Mouse (Mus musculus): Measurements from ENCODE around the gene 5330417H12Rik. TPM values are rescaled to one million over a fixed set of nuclear protein-coding genes. Genes with fewer than 3 reads are reported as not detected.

5330417H12Rik gene
- polyA plus RNA-seq, 1 experiment from 2014 or later, result not detected

DNA sequence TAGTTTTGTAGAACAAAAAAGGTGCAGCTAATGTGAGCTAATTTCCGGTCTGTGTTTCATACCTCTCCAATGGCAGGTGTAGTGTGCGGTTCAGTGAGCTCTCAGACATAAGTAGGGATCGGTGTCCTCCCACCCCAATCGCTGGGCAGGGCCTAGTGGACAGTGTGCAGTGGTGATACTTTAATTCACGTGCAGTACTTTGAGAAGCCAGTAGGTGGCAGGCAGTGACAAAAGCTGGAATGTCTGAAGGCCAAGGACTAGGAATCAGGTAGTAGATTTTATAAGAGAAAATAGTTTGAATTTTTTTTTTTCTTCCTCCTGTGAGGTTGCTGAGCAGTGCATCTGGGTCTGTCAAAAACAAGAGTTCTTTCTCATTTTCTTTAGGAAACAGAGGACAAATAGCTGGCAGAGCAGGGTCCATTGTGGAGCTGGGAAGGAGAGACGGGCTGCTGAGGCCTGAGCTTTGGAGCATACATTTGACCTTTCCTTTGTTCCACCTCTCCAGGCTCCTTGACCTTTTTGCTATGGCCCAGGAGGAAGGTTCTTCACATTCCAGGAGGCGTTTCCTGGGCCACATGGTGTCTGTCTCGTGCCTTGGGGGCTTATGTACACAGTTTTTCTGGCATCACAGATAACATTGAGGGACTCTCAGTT lies 36.4 kb upstream of the 5330417H12Rik start:
- peaks cover 26% of the 10 kb centered on the region for H3K4me1 ChIP-seq (ENCODE audit: control insufficient read depth, insufficient read depth, low read length)
- no peak overlapping the region for H3K9ac ChIP-seq (ENCODE audit: low read length)
- no peaks in the 10 kb centered on the region for H3K36me3 ChIP-seq (ENCODE audit: control insufficient read depth, insufficient read depth)
- H3K27ac ChIP-seq (ENCODE audit: low read length), result no peak overlapping the region
- WGBS, result 19% methylated on average over 8 of the region's 8 CpGs
- no peak for ATAC-seq (replicated peaks; ENCODE audit: extremely low read depth, insufficient read depth, low FRiP score)
- H3K27me3 ChIP-seq (ENCODE audit: control insufficient read depth, insufficient read depth, low read length), result no peaks in the 10 kb centered on the region
- no peak overlapping the region for H3K4me2 ChIP-seq (ENCODE audit: low read depth, low read length)
- no peaks in the 10 kb centered on the region for H3K9me3 ChIP-seq (replicated peaks; ENCODE audit: control insufficient read depth, low read length)
- H3K4me3 ChIP-seq (ENCODE audit: low read length), result no peak overlapping the region

DNA sequence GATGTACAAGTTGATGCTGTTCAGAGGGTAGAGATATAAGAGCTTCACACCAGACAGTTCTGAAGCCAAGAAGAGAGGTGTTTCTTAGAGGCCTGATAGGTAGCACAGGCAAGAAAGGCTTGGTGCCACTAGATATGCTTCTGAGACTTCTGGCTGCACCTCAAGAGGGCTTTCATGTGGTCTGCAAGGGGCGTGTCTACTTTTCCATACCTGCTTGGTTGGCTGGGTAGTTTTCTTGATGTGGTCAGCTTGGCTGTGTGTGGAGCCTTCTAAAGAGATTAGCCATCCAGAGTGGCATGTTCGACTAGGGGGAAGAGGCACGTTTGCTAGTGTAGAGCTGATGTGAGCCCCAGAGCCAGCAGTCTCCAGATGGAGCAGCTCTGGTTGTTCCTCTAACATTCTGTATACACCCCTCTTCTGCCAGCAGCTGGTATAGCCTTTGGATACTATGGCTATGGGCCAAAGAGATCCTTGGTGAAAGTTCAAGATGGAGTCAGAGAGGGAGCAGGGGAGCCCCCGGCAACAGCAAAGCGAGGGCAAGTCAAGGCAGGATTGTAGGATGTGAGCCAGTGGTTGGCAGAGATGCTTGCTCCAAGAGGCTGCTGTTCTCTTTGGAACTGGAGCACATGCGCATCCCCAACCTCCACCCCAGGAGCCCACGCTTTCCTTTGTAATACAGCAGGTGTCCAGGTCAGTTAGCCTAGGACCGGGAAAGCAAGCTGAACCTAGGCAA lies 34.4 kb upstream of the 5330417H12Rik start:
- H3K4me1 ChIP-seq (ENCODE audit: control insufficient read depth, insufficient read depth, low read length), result peaks cover 11% of the 10 kb centered on the region
- H3K36me3 ChIP-seq (ENCODE audit: control insufficient read depth, insufficient read depth), result no peaks in the 10 kb centered on the region
- no peaks in the 10 kb centered on the region for H3K9me3 ChIP-seq (replicated peaks; ENCODE audit: control insufficient read depth, low read length)
- H3K27me3 ChIP-seq (ENCODE audit: control insufficient read depth, insufficient read depth, low read length), result no peaks in the 10 kb centered on the region
- 72% methylated on average over 8 of the region's 8 CpGs for WGBS
- no peak; the same call in 1 of the 2 replicates for ATAC-seq (replicated peaks; ENCODE audit: extremely low read depth, insufficient read depth, low FRiP score)
- no peak overlapping the region for H3K4me2 ChIP-seq (ENCODE audit: low read depth, low read length)
- no peak overlapping the region for H3K27ac ChIP-seq (ENCODE audit: low read length)
- no peak overlapping the region for H3K9ac ChIP-seq (ENCODE audit: low read length)
- no peak overlapping the region for H3K4me3 ChIP-seq (ENCODE audit: low read length)

DNA sequence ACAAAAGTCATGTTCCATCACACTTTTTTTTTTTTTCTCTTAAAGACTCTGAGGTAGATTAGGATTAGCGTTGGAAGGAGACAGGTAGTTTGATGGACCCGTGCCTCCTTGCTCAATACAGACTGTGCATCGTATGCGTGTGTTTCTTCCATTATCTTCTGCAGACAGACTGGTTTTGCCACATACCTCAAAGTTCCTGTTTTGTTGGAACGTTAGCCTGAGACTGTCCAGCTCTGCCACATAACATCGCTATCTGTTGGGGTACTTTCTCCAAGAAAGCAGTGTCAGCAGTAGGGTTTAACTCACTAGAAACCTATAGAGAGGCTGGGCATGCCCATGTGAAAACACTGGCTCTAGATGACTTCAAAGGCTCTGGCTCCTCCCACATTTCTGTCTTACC lies 31.5 kb upstream of the 5330417H12Rik start:
- Histone ChIP-seq H3K4me2 (ENCODE audit: low read depth, low read length) (no peak overlapping the region), H3K9ac (ENCODE audit: low read length) (no peak overlapping the region), H3K27ac (ENCODE audit: low read length) (no peak overlapping the region), H3K4me3 (ENCODE audit: low read length) (no peak overlapping the region), H3K9me3 (replicated peaks; ENCODE audit: control insufficient read depth, low read length) (no peaks in the 10 kb centered on the region), H3K36me3 (ENCODE audit: control insufficient read depth, insufficient read depth) (no peaks in the 10 kb centered on the region), H3K4me1 (ENCODE audit: control insufficient read depth, insufficient read depth, low read length) (no peaks in the 10 kb centered on the region), H3K27me3 (ENCODE audit: control insufficient read depth, insufficient read depth, low read length) (no peaks in the 10 kb centered on the region)
- WGBS, result 72% methylated on average over 6 of the region's 6 CpGs
- ATAC-seq (replicated peaks; ENCODE audit: extremely low read depth, insufficient read depth, low FRiP score), result no peak

DNA sequence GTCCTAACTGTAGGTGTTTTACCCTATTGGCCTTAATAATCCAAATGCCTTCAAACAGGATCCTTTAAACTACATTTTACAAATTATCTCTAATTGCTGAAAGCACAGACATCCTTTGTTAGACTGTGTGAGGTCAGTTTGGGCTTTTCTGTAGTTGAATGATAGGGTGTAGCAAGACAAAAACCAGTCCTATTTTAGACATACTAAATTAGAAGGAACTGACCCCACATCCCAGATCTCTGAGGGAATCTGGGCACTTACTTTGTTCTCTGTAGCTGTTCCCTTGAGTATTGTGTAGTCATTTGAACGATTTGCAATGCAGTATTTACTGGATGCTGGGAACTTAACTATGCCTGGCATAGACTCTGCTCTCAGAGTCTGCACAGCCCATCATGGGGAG lies 26.9 kb upstream of the 5330417H12Rik start:
- no peaks in the 10 kb centered on the region for H3K27me3 ChIP-seq (ENCODE audit: control insufficient read depth, insufficient read depth, low read length)
- H3K9ac ChIP-seq (ENCODE audit: low read length), result no peak overlapping the region
- no peaks in the 10 kb centered on the region for H3K9me3 ChIP-seq (replicated peaks; ENCODE audit: control insufficient read depth, low read length)
- WGBS, result 43% methylated on average over 1 of the region's 1 CpGs
- no peak overlapping the region for H3K4me3 ChIP-seq (ENCODE audit: low read length)
- H3K4me1 ChIP-seq (ENCODE audit: control insufficient read depth, insufficient read depth, low read length), result no peaks in the 10 kb centered on the region
- no peak overlapping the region for H3K27ac ChIP-seq (ENCODE audit: low read length)
- H3K4me2 ChIP-seq (ENCODE audit: low read depth, low read length), result no peak overlapping the region
- no peak for ATAC-seq (replicated peaks; ENCODE audit: extremely low read depth, insufficient read depth, low FRiP score)
- H3K36me3 ChIP-seq (ENCODE audit: control insufficient read depth, insufficient read depth), result no peaks in the 10 kb centered on the region

DNA sequence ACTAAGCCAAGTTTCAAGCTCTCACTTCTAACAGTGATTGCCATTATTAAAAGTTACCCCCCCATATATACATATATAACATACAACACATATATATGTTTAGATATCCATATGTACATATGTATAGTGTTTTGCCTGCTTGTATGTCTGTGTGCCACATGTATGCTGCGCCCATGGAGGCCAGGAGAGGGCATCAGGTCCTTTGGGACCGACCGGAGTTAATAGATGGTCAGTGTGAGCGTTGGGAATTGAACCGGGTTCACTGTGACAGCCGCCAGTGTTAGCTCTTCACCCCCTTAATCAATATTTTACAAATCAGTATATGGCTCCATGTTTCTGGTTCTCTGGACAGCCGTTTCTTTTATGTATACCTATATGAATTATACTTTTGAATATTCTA lies 25.0 kb upstream of the 5330417H12Rik start:
- H3K4me1 ChIP-seq (ENCODE audit: control insufficient read depth, insufficient read depth, low read length), result no peaks in the 10 kb centered on the region
- WGBS, result 85% methylated on average over 7 of the region's 7 CpGs
- H3K4me3 ChIP-seq (ENCODE audit: low read length), result no peak overlapping the region
- H3K9ac ChIP-seq (ENCODE audit: low read length), result no peak overlapping the region
- ATAC-seq (replicated peaks; ENCODE audit: extremely low read depth, insufficient read depth, low FRiP score), result no peak
- H3K9me3 ChIP-seq (replicated peaks; ENCODE audit: control insufficient read depth, low read length), result peaks cover under 1% of the 10 kb centered on the region; the same call in 1 of the 2 replicates
- no peaks in the 10 kb centered on the region for H3K36me3 ChIP-seq (ENCODE audit: control insufficient read depth, insufficient read depth)
- no peak overlapping the region for H3K27ac ChIP-seq (ENCODE audit: low read length)
- H3K4me2 ChIP-seq (ENCODE audit: low read depth, low read length), result no peak overlapping the region
- no peaks in the 10 kb centered on the region for H3K27me3 ChIP-seq (ENCODE audit: control insufficient read depth, insufficient read depth, low read length)

DNA sequence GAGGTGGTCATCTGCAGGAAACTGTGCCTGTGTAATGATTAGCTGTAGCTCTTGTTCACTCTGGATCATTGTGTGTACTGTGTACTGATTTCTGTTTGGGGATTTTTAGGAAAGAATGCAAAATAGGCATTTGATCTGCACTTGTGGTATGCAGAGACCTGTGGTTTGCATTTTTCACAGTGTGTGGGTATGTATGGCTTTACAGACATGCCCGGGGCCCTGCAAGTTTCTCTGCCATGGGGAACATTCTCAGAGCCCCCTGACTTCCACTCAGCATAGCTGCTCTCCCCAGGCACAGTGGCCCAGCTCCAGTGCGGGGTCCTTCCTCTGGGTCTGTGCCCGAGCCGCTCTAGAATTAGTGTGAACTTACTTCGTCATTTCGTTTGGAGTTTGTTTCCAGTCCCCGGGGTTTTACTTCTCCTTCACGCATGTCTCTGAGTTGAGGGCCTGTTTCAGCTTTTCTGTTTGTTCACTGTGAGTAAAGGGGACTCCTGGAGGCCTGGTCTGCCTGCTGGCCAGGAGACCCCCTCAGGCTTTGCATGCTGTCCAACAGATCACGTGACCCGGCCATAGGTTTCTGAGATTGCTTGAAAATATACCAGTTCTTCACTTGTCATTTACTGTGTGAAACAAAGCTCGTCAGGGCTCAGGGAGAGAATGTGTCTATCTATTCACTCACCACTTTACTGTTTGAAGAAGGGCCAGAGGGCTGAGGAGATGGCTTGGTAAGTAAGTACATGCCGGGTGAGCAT lies 24.2 kb upstream of the 5330417H12Rik start:
- no peak overlapping the region for H3K9ac ChIP-seq (ENCODE audit: low read length)
- 80% methylated on average over 12 of the region's 12 CpGs for WGBS
- ATAC-seq (replicated peaks; ENCODE audit: extremely low read depth, insufficient read depth, low FRiP score), result no peak

DNA sequence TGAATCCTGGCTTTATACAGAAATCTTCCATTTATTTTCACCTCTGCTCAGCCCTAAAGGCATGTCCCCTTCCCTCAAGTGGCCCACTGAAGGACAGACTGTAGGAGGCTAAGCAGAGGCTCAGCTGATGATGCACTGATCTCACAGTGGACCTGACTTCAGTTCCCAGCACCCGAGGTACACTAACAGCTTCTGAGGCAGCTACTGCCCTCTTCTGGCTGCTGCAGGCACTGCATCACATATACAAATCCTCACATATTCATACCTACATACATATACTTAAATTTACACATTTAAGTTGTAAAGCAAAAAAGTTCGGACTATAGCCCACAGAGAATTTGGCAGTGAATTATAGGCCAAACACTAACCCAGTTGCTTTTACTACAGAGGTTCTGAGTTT lies 20.0 kb upstream of the 5330417H12Rik start:
- ATAC-seq (replicated peaks; ENCODE audit: extremely low read depth, insufficient read depth, low FRiP score), result no peak
- H3K4me1 ChIP-seq (ENCODE audit: control insufficient read depth, insufficient read depth, low read length), result no peaks in the 10 kb centered on the region
- no peak overlapping the region for H3K27ac ChIP-seq (ENCODE audit: low read length)
- no peak overlapping the region for H3K4me2 ChIP-seq (ENCODE audit: low read depth, low read length)
- WGBS, result 82% methylated on average over 2 of the region's 2 CpGs
- no peaks in the 10 kb centered on the region for H3K27me3 ChIP-seq (ENCODE audit: control insufficient read depth, insufficient read depth, low read length)
- no peaks in the 10 kb centered on the region for H3K36me3 ChIP-seq (ENCODE audit: control insufficient read depth, insufficient read depth)
- no peak overlapping the region for H3K9ac ChIP-seq (ENCODE audit: low read length)
- H3K4me3 ChIP-seq (ENCODE audit: low read length), result no peak overlapping the region
- peaks cover 2% of the 10 kb centered on the region; the same call in 1 of the 2 replicates for H3K9me3 ChIP-seq (replicated peaks; ENCODE audit: control insufficient read depth, low read length)

More for the DNA sequence above, 24.2 kb upstream of the 5330417H12Rik start:
- Histone ChIP-seq H3K9me3 (replicated peaks; ENCODE audit: control insufficient read depth, low read length) (peaks cover 2% of the 10 kb centered on the region; the same call in 1 of the 2 replicates), H3K4me3 (ENCODE audit: low read length) (no peak overlapping the region), H3K4me1 (ENCODE audit: control insufficient read depth, insufficient read depth, low read length) (no peaks in the 10 kb centered on the region), H3K36me3 (ENCODE audit: control insufficient read depth, insufficient read depth) (no peaks in the 10 kb centered on the region), H3K27ac (ENCODE audit: low read length) (no peak overlapping the region), H3K4me2 (ENCODE audit: low read depth, low read length) (no peak overlapping the region), H3K27me3 (ENCODE audit: control insufficient read depth, insufficient read depth, low read length) (no peaks in the 10 kb centered on the region)

DNA sequence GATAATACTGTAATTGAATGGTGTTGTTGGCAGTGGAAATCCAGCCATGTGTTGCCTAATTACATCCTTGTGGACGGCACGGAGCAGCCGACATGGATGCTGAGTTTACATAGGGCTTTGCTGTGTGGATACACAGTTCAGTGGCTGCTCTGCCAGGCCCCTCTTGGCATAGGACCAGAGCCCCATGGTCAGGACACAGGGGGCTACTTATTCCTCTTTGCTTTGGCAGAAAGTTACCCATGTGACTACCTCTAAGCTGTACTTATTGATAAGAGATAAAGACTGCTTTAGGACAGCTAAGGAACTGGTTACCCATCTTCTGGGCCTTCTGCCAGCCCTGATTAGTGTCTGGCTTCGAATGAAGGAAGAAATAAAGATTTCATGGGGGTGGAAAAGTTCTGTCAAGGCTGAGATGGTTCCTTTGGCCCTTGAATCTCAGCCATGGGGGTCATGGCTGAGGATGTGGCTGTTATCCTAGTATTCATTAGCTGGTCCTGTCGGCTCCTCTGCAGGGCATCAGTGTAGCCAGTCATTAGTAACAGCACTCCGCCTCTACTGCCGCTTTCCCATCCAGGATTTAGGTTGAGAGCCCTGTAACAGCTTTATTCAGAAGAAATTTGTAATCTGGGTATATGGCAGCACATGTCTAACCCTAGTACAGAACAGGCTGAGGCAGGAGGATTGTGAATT lies 17.8 kb upstream of the 5330417H12Rik start:
- 69% methylated on average over 7 of the region's 7 CpGs for WGBS
- no peak for ATAC-seq (replicated peaks; ENCODE audit: extremely low read depth, insufficient read depth, low FRiP score)
- no peak overlapping the region for H3K27ac ChIP-seq (ENCODE audit: low read length)
- H3K4me1 ChIP-seq (ENCODE audit: control insufficient read depth, insufficient read depth, low read length), result no peaks in the 10 kb centered on the region
- peaks cover 2% of the 10 kb centered on the region; the same call in 1 of the 2 replicates for H3K9me3 ChIP-seq (replicated peaks; ENCODE audit: control insufficient read depth, low read length)
- no peak overlapping the region for H3K4me2 ChIP-seq (ENCODE audit: low read depth, low read length)
- no peaks in the 10 kb centered on the region for H3K36me3 ChIP-seq (ENCODE audit: control insufficient read depth, insufficient read depth)
- no peak overlapping the region for H3K4me3 ChIP-seq (ENCODE audit: low read length)
- no peaks in the 10 kb centered on the region for H3K27me3 ChIP-seq (ENCODE audit: control insufficient read depth, insufficient read depth, low read length)
- no peak overlapping the region for H3K9ac ChIP-seq (ENCODE audit: low read length)
